Mouse (Mus musculus) forebrain, embryonic 15.5 days (tissue): ENCODE data around the gene Cldn19. TPM values are rescaled to one million over a fixed set of nuclear protein-coding genes. Genes with fewer than 3 reads are reported as not detected.

ENCODE experiments used
- polyA plus RNA-seq: library from polyadenylated mRNA; unstranded; fragments of >200 nt; fragmentation: Nextera tagmentation; extraction: Ambion mirVana; gene quantifications from 2 replicates; pipeline ENCODE4 v1.2.1, GENCODE M21; 2015

Gene Cldn19
- polyA plus RNA-seq, 1 experiment from 2014 or later, result 1.0 TPM

Other genes starting within 250 kb of the Cldn19 start
- 89.5 and 89.7 TPM in 2 replicates for gene Slc2a1, start 146.7 kb upstream of the Cldn19 start, polyA plus RNA-seq
- gene Zfp691, start 81.2 kb upstream of the Cldn19 start, polyA plus RNA-seq, result 5.0 and 5.4 TPM in 2 replicates
- 0.27 and 0.61 TPM in 2 replicates for gene Ermap, start 65.4 kb upstream of the Cldn19 start, polyA plus RNA-seq
- 256 and 267 TPM in 2 replicates for gene Svbp, start 60.1 kb upstream of the Cldn19 start, polyA plus RNA-seq
- 0.17 and 0.78 TPM in 2 replicates for gene Tmem269, start 37.2 kb upstream of the Cldn19 start, polyA plus RNA-seq
- gene AU022252, start 22.7 kb upstream of the Cldn19 start, polyA plus RNA-seq, result 31.5 and 32.8 TPM in 2 replicates
- 8.3 and 9.2 TPM in 2 replicates for gene P3h1, start 22.5 kb upstream of the Cldn19 start, polyA plus RNA-seq
- 950 and 958 TPM in 2 replicates for gene Ybx1, start 39.2 kb downstream of the Cldn19 start, polyA plus RNA-seq
- gene Ppih, start 65.1 kb downstream of the Cldn19 start, polyA plus RNA-seq, result 65.3 and 76.6 TPM in 2 replicates
- 10.6 and 13.0 TPM in 2 replicates for gene Ccdc30, start 160.1 kb downstream of the Cldn19 start, polyA plus RNA-seq
- 16.7 and 17.7 TPM in 2 replicates for gene Ppcs, start 167.0 kb downstream of the Cldn19 start, polyA plus RNA-seq
- 0.27 and 0.57 TPM in 2 replicates for gene Zmynd12, start 167.4 kb downstream of the Cldn19 start, polyA plus RNA-seq
- gene Rimkla, start 237.2 kb downstream of the Cldn19 start, polyA plus RNA-seq, result 19.1 and 20.3 TPM in 2 replicates